Mouse (Mus musculus) neural tube, embryonic 13.5 days (tissue): ENCODE measurements at regions not wholly inside any gene's neighbourhood (a gene's known extent, or its start where the extent isn't known, plus 50 kb on each side); places are given as distances from the start of the nearest gene placed in this dataset.

Source experiments
- ATAC-seq: fragments of 200-750 bp; cut with Nextera tagmentation; 2 replicates; pipeline ENCODE4 v1.8.0; 2017; ENCODE audit warnings: low read depth, mild to moderate bottlenecking, moderate TSS enrichment, moderate library complexity
- H3K27ac ChIP-seq: fragments of 300-500 bp; sonication (generic); replicated peaks from 2 replicates; pipeline ENCODE4 v1.5.1; 2015; ENCODE audit warnings: moderate library complexity, mild to moderate bottlenecking, inconsistent platforms
- H3K27me3 ChIP-seq: fragments of 300-500 bp; sonication (generic); 2 replicates; pipeline ENCODE4 v1.6.1; 2015; ENCODE audit warnings: mild to moderate bottlenecking, inconsistent platforms
- H3K36me3 ChIP-seq: fragments of 300-500 bp; sonication (generic); 2 replicates; pipeline ENCODE4 v1.6.1; 2015; ENCODE audit warnings: mild to moderate bottlenecking, inconsistent platforms
- H3K4me1 ChIP-seq: fragments of 300-500 bp; sonication (generic); replicated peaks from 2 replicates; pipeline ENCODE4 v1.6.1; 2015; ENCODE audit warnings: inconsistent platforms
- H3K4me2 ChIP-seq: fragments of 300-500 bp; sonication (generic); 2 replicates; pipeline ENCODE4 v1.6.1; 2015; ENCODE audit warnings: inconsistent platforms, mild to moderate bottlenecking, moderate library complexity
- H3K4me3 ChIP-seq: fragments of 300-500 bp; sonication (generic); 2 replicates; pipeline ENCODE4 v1.5.1; 2015; ENCODE audit warnings: mild to moderate bottlenecking, inconsistent platforms
- H3K9ac ChIP-seq: fragments of 300-500 bp; sonication (generic); 2 replicates; pipeline ENCODE4 v1.6.1; 2015; ENCODE audit warnings: moderate library complexity, mild to moderate bottlenecking, inconsistent platforms
- H3K9me3 ChIP-seq: fragments of 300-500 bp; sonication (generic); 2 replicates; pipeline ENCODE4 v1.6.1; 2016; ENCODE audit warnings: inconsistent platforms
- WGBS: fragments of 180-500 bp; shearing (Covaris S2); methylation state at CpG from one replicate; pipeline ENCODE4 v1.1.7; 2015; 5-methylcytosine and 5-hydroxymethylcytosine counted together

- no peaks in the 10 kb centered on the region for H3K27me3 ChIP-seq
Observed at GRCm38 (mm10) chr13:11490766-11491165, 616.0 kb downstream of the Ryr2 start.

GRCm38 (mm10) chr13:11483142-11483541 lies 623.6 kb downstream of the Ryr2 start:
- no peak for ATAC-seq
- Histone ChIP-seq H3K9ac (no peak overlapping the region), H3K27me3 (no peaks in the 10 kb centered on the region), H3K36me3 (no peaks in the 10 kb centered on the region), H3K4me3 (no peak overlapping the region), H3K9me3 (no peaks in the 10 kb centered on the region), H3K27ac (no peak overlapping the region), H3K4me2 (no peak overlapping the region), H3K4me1 (no peaks in the 10 kb centered on the region)
- 93% methylated on average over 1 of the region's 1 CpGs for WGBS

More at GRCm38 (mm10) chr13:11490766-11491165, 616.0 kb downstream of the Ryr2 start:
- Histone ChIP-seq H3K27ac (no peak overlapping the region), H3K9ac (no peak overlapping the region), H3K9me3 (no peaks in the 10 kb centered on the region), H3K4me1 (no peaks in the 10 kb centered on the region), H3K4me3 (no peak overlapping the region), H3K4me2 (no peak overlapping the region), H3K36me3 (no peaks in the 10 kb centered on the region)
- WGBS, result 82% methylated on average over 3 of the region's 3 CpGs
- ATAC-seq, result no peak

- Histone ChIP-seq H3K27me3 (no peaks in the 10 kb centered on the region), H3K9ac (no peak overlapping the region), H3K9me3 (no peaks in the 10 kb centered on the region), H3K4me3 (no peak overlapping the region), H3K4me1 (no peaks in the 10 kb centered on the region), H3K27ac (no peak overlapping the region), H3K36me3 (no peaks in the 10 kb centered on the region), H3K4me2 (no peak overlapping the region)
- 73% methylated on average over 3 of the region's 3 CpGs for WGBS
- no peak for ATAC-seq
Observed at GRCm38 (mm10) chr13:11482701-11483100, 624.0 kb downstream of the Ryr2 start.

- Histone ChIP-seq H3K4me2 (no peak overlapping the region), H3K4me1 (no peaks in the 10 kb centered on the region), H3K36me3 (no peaks in the 10 kb centered on the region), H3K27ac (no peak overlapping the region), H3K9ac (no peak overlapping the region), H3K27me3 (no peaks in the 10 kb centered on the region), H3K9me3 (no peaks in the 10 kb centered on the region), H3K4me3 (no peak overlapping the region)
- WGBS, result 89% methylated on average over 2 of the region's 2 CpGs
- ATAC-seq, result no peak
Observed at GRCm38 (mm10) chr13:11460251-11460650, 646.5 kb downstream of the Ryr2 start.

GRCm38 (mm10) chr13:11455113-11455512 lies 651.6 kb downstream of the Ryr2 start:
- no peak for ATAC-seq
- WGBS, result 81% methylated on average over 3 of the region's 3 CpGs
- no peak overlapping the region for H3K9ac ChIP-seq

GRCm38 (mm10) chr13:11452448-11452847 lies 654.3 kb downstream of the Ryr2 start:
- Histone ChIP-seq H3K4me3 (no peak overlapping the region), H3K36me3 (no peaks in the 10 kb centered on the region), H3K9ac (no peak overlapping the region), H3K4me1 (no peaks in the 10 kb centered on the region), H3K27ac (no peak overlapping the region), H3K4me2 (no peak overlapping the region), H3K9me3 (no peaks in the 10 kb centered on the region), H3K27me3 (no peaks in the 10 kb centered on the region)
- WGBS, result 83% methylated on average over 2 of the region's 2 CpGs
- no peak for ATAC-seq

More at GRCm38 (mm10) chr13:11455113-11455512, 651.6 kb downstream of the Ryr2 start:
- Histone ChIP-seq H3K36me3 (no peaks in the 10 kb centered on the region), H3K27me3 (no peaks in the 10 kb centered on the region), H3K4me1 (no peaks in the 10 kb centered on the region), H3K9me3 (no peaks in the 10 kb centered on the region), H3K27ac (no peak overlapping the region), H3K4me3 (no peak overlapping the region), H3K4me2 (no peak overlapping the region)

- no peak overlapping the region for H3K4me3 ChIP-seq
- no peak overlapping the region for H3K4me2 ChIP-seq
- H3K27ac ChIP-seq, result no peak overlapping the region
- H3K9ac ChIP-seq, result no peak overlapping the region
- H3K9me3 ChIP-seq, result no peaks in the 10 kb centered on the region
- no peak for ATAC-seq
- H3K4me1 ChIP-seq, result no peaks in the 10 kb centered on the region
- WGBS, result 81% methylated on average over 7 of the region's 7 CpGs
- no peaks in the 10 kb centered on the region for H3K36me3 ChIP-seq
- no peaks in the 10 kb centered on the region for H3K27me3 ChIP-seq
Observed at GRCm38 (mm10) chr13:11432465-11433339, 674.0 kb downstream of the Ryr2 start.

GRCm38 (mm10) chr13:11426820-11427219 lies 679.9 kb downstream of the Ryr2 start:
- no peaks in the 10 kb centered on the region for H3K4me1 ChIP-seq
- H3K27me3 ChIP-seq, result no peaks in the 10 kb centered on the region
- no peaks in the 10 kb centered on the region for H3K36me3 ChIP-seq
- H3K9ac ChIP-seq, result no peak overlapping the region
- ATAC-seq, result no peak
- no peak overlapping the region for H3K4me3 ChIP-seq
- H3K4me2 ChIP-seq, result no peak overlapping the region
- H3K9me3 ChIP-seq, result 0 out of 2 replicates have a peak, but pooled peaks cover 5% of the 10 kb centered on the region
- no peak overlapping the region for H3K27ac ChIP-seq

- no peak overlapping the region for H3K27ac ChIP-seq
- H3K36me3 ChIP-seq, result no peaks in the 10 kb centered on the region
- no peaks in the 10 kb centered on the region for H3K9me3 ChIP-seq
- H3K4me2 ChIP-seq, result no peak overlapping the region
- no peaks in the 10 kb centered on the region for H3K4me1 ChIP-seq
- H3K27me3 ChIP-seq, result no peaks in the 10 kb centered on the region
- H3K9ac ChIP-seq, result no peak overlapping the region
- WGBS, result 50% methylated on average over 2 of the region's 2 CpGs
- H3K4me3 ChIP-seq, result no peak overlapping the region
- no peak for ATAC-seq
Observed at GRCm38 (mm10) chr13:11392027-11392426, 714.7 kb downstream of the Ryr2 start.

- no peak for ATAC-seq
- Histone ChIP-seq H3K4me3 (no peak overlapping the region), H3K9ac (no peak overlapping the region), H3K4me1 (no peaks in the 10 kb centered on the region), H3K27ac (no peak overlapping the region), H3K27me3 (no peaks in the 10 kb centered on the region), H3K36me3 (no peaks in the 10 kb centered on the region), H3K9me3 (0 out of 2 replicates have a peak, but pooled peaks cover 6% of the 10 kb centered on the region), H3K4me2 (no peak overlapping the region)
Observed at GRCm38 (mm10) chr13:11375452-11375851, 731.3 kb downstream of the Ryr2 start.

GRCm38 (mm10) chr13:11369456-11369855 lies 737.3 kb downstream of the Ryr2 start:
- no peaks in the 10 kb centered on the region for H3K9me3 ChIP-seq
- no peak overlapping the region for H3K9ac ChIP-seq
- no peak overlapping the region for H3K4me2 ChIP-seq
- H3K27me3 ChIP-seq, result no peaks in the 10 kb centered on the region
- WGBS, result 59% methylated on average over 1 of the region's 1 CpGs
- H3K36me3 ChIP-seq, result no peaks in the 10 kb centered on the region
- no peak overlapping the region for H3K4me3 ChIP-seq
- no peaks in the 10 kb centered on the region for H3K4me1 ChIP-seq
- H3K27ac ChIP-seq, result no peak overlapping the region
- ATAC-seq, result no peak

- Histone ChIP-seq H3K4me2 (no peak overlapping the region), H3K4me3 (no peak overlapping the region), H3K27me3 (no peaks in the 10 kb centered on the region), H3K4me1 (no peaks in the 10 kb centered on the region), H3K36me3 (no peaks in the 10 kb centered on the region), H3K9me3 (no peaks in the 10 kb centered on the region), H3K9ac (no peak overlapping the region), H3K27ac (no peak overlapping the region)
- no peak for ATAC-seq
- 85% methylated on average over 3 of the region's 3 CpGs for WGBS
Observed at GRCm38 (mm10) chr13:11362872-11363271, 743.9 kb downstream of the Ryr2 start.

- Histone ChIP-seq H3K9ac (no peak overlapping the region), H3K27me3 (no peaks in the 10 kb centered on the region), H3K9me3 (no peaks in the 10 kb centered on the region), H3K27ac (no peak overlapping the region), H3K4me1 (peaks cover 7% of the 10 kb centered on the region; the same call in 1 of the 2 replicates), H3K4me2 (no peak overlapping the region), H3K36me3 (no peaks in the 10 kb centered on the region), H3K4me3 (no peak overlapping the region)
- peak; percentile 54 for ATAC-seq
- 41% methylated on average over 4 of the region's 4 CpGs for WGBS
Observed at GRCm38 (mm10) chr13:11348502-11348849, 758.3 kb downstream of the Ryr2 start.
